Mouse (Mus musculus) gastrocnemius, postnatal 36 days (tissue): ENCODE data around the gene Defb13. TPM values are rescaled to one million over a fixed set of nuclear protein-coding genes. Genes with fewer than 3 reads are reported as not detected.
"Not testable (repeated sequence)": the region's sequence is repeated elsewhere in the genome, so short reads cannot be mapped to it uniquely, and the experiment has no call there.

Source experiments
- DNase-seq, 2 experiments: peaks; one replicate each; pipeline ENCODE4 v3.0.0; 2022
- intact Hi-C: fragments of 180-260 bp; cut with DNase I; formaldehyde crosslinking; loops from one replicate; pipeline ENCODE4 v1.15.1; 2025
- long read RNA-seq, 2 experiments: library from polyadenylated mRNA; stranded (forward); transcript quantifications; one replicate each; pipeline ENCODE4 v2.0.0; 2021
- total RNA-seq, 2 experiments: library from RNA; stranded (reverse); gene quantifications; 2 replicates each; pipeline ENCODE4 v1.2.3; 2021

Gene Defb13
- not detected for total RNA-seq
- long read RNA-seq, experiment 1 = 0 reads
- long read RNA-seq, experiment 2 = 0 reads

DNA sequence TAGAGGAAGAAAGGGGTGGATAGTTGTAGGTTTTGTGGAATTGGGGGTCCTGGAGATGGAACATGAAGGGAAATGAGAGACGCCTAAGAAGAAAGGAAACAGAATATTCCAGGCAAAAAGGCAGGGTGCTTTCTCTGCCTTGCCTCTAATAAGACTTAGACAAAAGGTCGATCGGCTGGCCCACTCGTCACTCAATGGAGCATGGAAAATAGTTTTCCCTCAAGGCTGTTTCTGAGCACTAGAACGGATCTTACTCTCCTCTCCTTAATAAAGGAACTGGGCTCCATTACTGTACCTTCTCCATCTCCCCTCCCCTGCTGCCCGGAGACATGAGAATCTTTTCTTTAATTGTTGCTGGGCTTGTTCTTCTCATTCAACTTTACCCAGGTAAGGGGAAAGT lies at the start of gene Defb13:
TSS of gene Defb13 (plus strand) at position 301 of the 400 bp plus-strand sequence.
- intact Hi-C loops = no loop called here

DNA sequence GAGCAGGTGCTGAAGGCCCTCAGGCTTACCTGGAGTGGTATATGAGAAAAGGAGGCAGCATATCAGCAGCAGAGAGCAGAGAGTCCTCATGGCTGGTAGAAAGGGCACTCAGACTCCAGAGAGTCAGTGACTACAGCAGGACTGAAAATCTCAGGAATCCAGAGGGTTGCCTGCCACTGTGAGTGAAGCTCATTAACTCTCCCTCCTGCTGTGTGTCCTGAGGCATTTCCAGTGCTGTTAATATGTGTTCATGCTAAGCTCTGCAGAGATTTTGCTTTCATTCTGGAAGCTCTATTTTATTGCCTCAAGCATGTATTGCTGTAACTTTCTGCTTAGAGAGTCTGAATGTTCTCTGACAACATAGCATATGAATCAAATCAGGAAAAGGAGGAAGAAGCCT lies 40.3 kb upstream of the Defb13 start, which contains the start of gene Defb11:
TSS of gene Defb11 (minus strand) at position 123 of the 400 bp plus-strand sequence.
- DNase-seq, intact Hi-C loops: not testable (repeated sequence)

More for the DNA sequence above, at the start of gene Defb13:
- DNase-seq = no peak

DNA sequence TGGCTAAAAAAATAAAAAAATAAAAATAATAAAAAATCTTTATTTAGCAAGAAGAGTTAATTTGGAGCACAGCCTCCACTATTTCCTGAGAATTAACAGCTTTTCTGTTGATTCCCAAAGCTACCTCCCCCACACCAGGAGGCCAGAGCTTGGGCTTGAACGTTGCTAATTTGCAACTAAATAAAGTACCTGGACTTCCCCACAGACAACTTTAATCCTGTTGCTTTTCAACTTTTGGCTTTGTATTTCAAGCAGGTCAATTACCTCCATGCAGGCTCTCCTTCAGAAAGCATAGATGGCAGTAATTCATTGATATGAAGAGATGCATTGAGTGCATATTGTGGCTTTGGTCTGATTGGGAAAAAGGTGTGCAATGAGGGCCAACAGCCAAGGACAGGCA lies 34.6 kb upstream of the Defb13 start:
- intact Hi-C loops = no loop called here
- no peak for DNase-seq

DNA sequence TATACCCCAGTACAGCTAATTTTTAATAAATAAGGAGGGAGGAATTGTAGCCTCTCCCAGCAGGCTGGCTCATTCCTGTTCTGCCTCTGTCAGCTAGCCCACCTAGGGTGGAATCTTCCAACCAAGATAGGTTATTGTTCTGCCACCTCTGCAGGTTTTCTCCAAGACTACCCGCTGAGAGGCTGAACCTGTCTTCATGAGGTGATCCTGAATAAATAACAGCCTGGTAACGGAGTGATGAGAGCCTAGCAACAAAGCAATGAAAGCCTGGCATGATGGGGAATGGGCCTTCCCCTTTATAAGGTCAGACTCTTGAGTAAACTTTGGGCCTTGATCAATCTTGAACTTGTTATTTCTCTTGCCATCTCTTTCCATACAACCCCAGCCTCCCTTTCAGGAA lies 34.0 kb upstream of the Defb13 start:
- no peak for DNase-seq
- intact Hi-C loops = no loop called here

DNA sequence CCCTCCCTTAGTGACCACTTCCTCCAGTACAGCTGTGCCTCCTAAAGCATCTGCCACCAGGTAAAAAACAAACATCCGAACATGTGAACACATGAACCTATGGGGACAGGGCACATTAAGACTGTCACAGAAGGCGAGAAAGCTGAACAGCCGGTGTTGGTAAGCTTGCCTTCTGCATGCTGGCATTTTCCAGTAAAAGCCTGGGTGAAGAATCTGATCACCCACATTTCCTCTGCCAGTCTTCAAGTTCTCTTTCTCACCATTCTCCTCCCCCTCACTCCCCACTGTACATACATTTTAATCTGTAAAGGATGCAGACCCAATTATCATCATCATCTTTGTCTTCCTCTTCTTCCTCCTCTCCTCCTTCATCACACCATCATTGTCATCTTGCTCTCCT lies 30.9 kb upstream of the Defb13 start:
- intact Hi-C loops = no loop called here
- DNase-seq = no peak

DNA sequence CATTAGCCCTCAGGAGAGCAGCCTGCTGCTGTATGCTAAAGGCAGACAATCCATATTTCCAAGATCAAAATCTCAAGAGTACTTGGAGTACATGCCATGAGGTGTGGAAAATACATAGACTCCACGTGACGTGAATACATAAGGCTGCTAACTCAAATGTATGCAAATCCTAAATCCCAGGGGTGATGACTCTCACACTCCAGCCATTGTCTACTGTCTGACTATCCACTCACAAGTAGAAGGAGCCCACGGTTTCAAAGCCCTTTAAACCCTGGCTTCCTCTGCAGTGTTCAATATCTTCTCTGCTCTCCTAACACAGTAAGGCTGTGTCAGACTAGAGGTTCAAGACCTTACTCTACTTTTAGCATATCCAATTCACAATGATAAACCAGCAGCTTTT lies 15.8 kb upstream of the Defb13 start:
- intact Hi-C loops = not testable (repeated sequence)

DNA sequence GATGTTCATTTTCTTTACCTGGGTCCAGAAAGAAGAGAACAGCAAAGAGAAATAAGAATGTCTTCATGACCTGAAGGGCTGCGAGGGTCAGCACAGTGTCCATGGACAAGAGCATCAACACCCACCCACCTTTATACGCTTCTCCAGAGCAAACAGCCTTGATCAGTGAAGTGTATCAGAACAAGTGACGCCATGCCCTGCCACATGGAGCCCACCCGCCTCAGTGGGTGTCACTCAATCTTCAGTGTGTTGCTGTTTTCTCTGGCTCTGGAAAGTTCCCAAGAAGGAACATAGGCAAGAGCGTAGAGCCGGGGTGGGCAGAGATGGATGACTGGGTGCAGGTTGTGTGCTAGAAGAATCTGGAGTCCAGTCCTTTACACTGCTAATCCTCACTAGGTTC lies 14.0 kb upstream of the Defb13 start, which contains the start of gene Defb15:
TSS of gene Defb15 (minus strand) at position 101 of the 400 bp plus-strand sequence.
- no peak for DNase-seq
- intact Hi-C loops = no loop called here

More for the DNA sequence above, 15.8 kb upstream of the Defb13 start:
- not testable (repeated sequence) for DNase-seq

DNA sequence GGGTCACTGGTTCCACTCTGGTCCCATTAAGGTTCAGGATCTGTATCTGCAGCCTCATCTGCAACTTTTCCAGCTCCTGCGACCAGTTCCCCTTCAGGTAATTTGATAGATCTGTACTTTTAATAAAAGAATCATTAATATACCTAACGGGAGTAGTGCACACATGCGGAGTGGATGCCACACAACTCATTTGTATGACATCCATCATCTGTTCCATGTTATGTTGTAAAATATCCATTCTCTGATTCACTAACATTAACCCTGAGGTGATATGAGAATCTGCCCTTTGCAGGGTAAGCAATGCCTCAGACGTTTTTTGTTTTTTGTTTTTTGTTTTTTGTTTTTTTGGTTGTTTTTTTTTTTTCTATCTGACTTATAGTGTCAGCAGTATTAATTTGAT lies 8.5 kb upstream of the Defb13 start, which contains the start of gene Defb35:
TSS of gene Defb35 (plus strand) at position 301 of the 400 bp plus-strand sequence.
- DNase-seq, intact Hi-C loops: not testable (repeated sequence)

DNA sequence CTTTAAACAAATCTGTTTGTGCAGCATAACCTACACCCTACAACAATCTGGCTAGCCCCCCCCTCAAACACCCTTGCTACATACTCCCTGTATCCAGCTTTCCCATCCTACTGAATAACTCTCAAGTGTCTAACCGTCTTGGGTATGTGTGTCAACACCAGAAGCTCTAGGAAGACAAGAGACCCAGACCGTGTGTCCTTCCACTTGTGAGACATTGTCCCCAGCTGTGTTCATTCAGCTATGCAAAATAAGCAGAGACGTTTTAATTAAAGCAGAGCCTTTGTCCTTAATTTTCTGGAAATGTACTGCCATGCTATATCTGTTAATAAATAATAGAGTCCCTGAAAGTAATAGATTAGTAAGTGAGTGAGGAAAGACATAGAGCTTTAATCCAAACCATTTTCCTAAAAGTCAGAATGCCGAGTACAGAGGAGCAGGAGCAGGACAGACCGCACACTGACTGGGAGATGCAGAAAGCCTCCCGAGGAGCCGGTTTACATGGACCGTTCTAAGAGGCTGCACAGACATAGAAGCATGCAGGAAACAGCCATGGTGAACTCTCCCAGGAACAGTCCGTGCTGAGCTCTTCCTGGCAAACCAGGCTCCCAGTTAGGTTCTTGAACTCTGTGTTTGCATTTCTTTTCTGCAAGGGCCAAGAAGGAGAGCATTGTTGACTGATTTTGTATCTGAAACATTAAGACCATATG lies 902 bp downstream of the Defb13 start:
- DNase-seq = no peak
- intact Hi-C loops = no loop called here

DNA sequence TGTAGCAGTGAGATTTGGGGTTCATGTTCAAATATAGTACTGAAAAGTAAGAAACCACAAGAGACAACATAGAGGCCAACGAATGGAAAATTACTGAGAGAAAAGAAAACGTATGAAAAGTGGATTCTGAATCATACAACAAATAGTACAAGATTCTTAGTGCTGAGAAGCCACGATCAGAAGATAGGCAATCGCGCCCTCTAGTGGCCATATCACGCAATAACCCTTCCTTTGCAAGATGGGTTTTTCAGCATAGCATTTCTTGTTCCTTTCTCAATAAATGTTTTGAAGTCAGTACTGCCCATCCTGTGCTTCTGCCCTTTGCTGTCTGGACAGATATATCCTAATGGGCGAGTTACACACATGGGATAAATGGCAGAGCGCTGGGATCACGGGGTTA lies 8.8 kb downstream of the Defb13 start:
- DNase-seq = no peak
- intact Hi-C loops = no loop called here

DNA sequence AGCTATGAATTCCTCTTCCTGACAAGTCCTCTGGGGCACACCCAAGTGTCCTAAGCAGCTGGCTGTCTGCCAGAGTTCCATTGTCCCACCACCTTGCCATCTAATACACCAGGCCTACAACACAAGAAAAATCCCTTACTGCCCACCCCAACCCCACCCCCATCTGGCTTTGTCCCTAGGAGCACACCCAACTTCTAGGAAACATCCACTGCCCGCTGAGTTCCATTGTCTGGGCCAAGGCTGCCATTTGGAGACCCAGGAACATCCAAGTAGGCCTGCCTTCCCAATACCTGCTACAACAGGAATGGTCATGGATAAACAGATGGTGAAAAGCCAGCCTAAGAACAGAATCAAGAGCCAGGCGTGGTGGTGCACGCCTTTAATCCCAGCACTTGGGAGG lies 9.8 kb downstream of the Defb13 start:
- intact Hi-C loops = no loop called here
- no peak for DNase-seq

DNA sequence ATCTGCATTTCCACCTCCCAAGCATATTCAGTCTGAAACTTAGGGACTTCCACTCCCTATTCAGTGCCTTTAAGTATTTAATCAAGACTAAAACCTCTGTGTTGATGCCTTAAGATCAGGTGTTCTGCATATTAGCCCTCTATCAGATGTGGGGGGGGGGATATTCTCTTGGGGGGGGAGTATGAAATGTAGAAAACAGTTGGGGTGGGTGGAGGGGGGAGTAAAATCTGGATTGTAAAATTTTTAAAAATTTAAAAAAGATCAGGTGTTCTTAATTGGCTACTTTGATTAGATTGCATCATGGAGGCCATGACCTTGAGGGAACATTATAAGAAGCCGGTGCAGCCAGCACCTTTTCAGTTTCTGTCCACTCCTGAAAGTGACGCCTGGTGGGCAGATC lies 11.9 kb downstream of the Defb13 start, which contains the start of gene Fam90a1a:
TSS of gene Fam90a1a (plus strand) at position 301 of the 400 bp plus-strand sequence.
- DNase-seq = no peak
- intact Hi-C loops = no loop called here

DNA sequence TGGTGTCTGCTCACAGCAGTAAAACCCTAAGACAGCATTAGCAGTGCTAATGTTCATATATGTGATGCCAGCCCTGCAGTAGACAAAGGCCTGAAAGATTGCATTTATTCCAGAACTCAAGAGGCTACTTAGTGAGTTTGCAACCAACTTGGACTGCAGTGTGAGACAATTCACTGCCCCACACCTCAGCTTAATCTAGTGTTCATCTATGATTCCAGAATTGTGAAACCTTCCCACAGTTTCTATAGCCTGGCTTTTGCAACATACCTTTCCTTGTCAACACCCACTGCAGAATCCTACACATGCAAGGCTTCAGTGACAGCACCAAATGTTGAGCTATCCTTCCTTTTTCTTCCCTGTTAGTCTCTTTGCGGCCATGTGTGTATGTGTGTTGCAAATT lies 20.1 kb downstream of the Defb13 start:
- DNase-seq = no peak

DNA sequence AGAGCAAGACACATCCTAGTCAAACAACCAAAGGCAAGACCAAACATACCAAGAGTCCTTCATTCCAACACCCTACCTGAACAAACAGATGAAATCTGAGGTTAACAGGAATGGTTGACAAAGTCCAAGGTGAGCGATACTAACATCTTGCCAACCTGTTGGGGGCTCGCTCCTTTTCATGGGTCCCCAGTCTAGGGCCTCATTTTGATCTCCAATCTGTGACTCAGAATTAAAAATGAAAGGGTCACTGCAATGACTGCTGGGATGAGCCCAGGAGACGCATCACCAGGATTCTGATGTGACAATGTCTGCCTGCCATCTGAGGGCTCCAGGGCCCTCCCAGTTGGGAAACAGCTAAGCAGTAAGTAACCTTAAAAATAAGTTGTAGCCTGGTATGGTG lies 22.9 kb downstream of the Defb13 start, which contains the start of gene Ccdc70:
TSS of gene Ccdc70 (plus strand) at position 301 of the 400 bp plus-strand sequence.
- intact Hi-C loops = no loop called here
- no peak for DNase-seq

More for the DNA sequence above, 20.1 kb downstream of the Defb13 start:
- intact Hi-C loops = no loop called here

DNA sequence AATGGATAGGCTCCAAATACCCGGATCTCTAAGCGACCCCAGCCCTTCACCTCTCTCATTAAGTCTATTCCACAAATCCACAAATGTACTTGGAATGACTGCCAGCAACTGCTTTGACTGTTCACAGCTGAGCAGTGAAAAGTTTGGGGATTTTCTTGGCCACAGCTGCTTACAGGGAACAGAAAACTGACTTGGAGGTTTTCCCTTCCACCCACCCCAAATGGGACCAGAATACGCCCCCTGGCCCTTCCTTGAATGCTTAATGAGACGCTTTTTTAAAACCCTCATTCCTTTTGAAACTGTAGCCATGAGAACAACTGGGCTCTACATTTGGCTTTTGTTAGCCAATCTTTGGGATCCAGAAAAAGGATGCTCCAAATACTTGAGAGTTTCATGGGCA lies 31.6 kb downstream of the Defb13 start:
- DNase-seq = no peak
- intact Hi-C loops = no loop called here

DNA sequence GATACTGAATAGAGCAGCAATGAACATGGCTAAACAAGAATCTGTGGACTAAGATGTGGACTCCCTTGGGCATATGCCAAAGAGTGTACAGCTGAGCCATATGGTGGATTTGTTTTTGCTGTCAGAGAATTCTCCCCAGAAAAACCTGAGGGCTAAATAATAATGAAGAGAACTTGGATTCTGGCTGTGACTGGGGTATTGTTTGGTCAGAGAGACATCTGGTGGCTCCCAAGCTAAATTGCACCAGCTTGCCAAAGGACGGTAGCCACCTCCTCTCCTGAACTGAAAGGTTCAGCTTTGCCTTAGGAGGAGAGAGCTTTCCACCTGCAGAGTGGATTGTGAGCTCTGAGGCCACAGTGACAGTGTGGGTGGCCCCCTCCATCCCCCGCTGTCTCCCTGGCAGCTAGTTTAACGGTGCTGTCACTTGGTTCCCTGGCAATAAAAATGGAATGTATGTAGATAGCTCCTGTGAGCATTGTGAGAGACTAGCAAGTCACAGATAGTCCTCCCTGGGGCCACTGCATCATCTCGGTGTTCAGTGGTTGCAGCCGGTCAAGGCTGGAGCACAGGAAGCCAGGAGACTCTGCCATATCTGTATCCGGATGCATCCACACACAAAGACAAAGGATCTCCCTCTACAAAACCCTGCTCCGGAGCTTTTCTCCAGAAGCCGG lies 35.2 kb downstream of the Defb13 start:
- intact Hi-C loops = no loop called here
- DNase-seq = no peak

DNA sequence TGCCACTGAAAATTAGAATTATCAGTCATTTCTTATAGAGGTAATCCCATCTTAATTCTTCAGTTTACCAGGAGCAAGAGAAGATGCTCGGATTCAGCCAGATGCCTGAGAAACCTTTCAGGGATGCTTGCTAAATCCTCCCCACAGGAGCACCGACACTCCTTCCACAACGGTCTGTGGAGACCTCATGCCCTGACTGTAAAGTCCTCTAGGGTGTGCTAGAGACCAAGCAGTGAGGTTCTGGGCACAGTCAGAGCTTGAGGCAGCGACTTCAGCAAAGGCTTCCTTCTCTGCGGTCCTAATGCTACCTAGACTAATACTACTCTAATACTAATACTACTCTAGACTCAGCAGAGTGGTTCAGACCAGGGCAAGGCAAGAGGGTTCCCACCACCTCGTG lies 45.6 kb downstream of the Defb13 start:
- intact Hi-C loops = no loop called here
- DNase-seq = no peak

DNA sequence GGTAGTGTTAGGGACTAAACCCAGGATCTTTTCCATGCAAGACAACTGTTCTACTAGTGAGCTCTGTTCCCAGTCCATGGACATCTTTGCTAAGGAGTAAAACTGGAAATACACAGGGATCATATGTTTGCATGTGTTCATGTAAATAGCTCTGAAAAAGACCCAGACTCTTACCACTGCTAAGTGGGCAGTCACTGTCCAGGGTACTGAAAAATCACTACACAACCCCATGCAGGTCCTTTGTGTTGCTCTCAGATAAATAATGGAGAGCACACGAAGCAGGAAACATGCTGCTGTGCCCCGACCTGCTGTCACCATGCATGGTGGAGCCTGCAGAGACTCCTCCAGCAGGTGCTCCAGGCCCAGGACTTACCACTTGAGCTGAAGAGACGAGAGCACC lies 48.6 kb downstream of the Defb13 start:
- DNase-seq = no peak
- intact Hi-C loops = no loop called here
